Mouse (Mus musculus) C2C12 (cell line): ENCODE results near the gene Tmem63b.

Source experiments
- CEBPB ChIP-seq: IDR thresholded peaks from one replicate; pipeline ENCODE4 v1.6.1; 2011; ENCODE audit warnings: low read depth, mild to moderate bottlenecking, control low read depth, moderate library complexity
- CTCF ChIP-seq: IDR thresholded peaks from one replicate; pipeline ENCODE4 v1.5.1; 2011; ENCODE audit not compliant: control insufficient read depth, insufficient read depth, insufficient read length
- FOSL1 ChIP-seq: IDR thresholded peaks from one replicate; pipeline ENCODE4 v1.8.0; 2011; ENCODE audit warnings: mild to moderate bottlenecking, low read length; ENCODE audit not compliant: poor library complexity, insufficient read depth, severe bottlenecking
- MAX ChIP-seq: IDR thresholded peaks from one replicate; pipeline ENCODE4 v1.6.1; 2011; ENCODE audit warnings: mild to moderate bottlenecking, control low read depth
- MYOD1 ChIP-seq: IDR thresholded peaks from one replicate; pipeline ENCODE4 v1.6.1; 2011; ENCODE audit warnings: low read depth; ENCODE audit not compliant: control insufficient read depth, insufficient read length
- MYOG ChIP-seq: IDR thresholded peaks from one replicate; pipeline ENCODE4 v1.6.1; 2011; ENCODE audit not compliant: control insufficient read depth, insufficient read length; ENCODE audit errors: extremely low read depth
- USF1 ChIP-seq: IDR thresholded peaks from one replicate; pipeline ENCODE4 v1.6.1; 2011; ENCODE audit warnings: low read depth, mild to moderate bottlenecking, control low read depth, moderate library complexity

GRCm38 (mm10) chr17:45686716-45687115 lies at the start of gene Tmem63b:
- TF ChIP-seq USF1 (no peak), CTCF (no peak), MAX (no peak), MYOD1 (no peak), CEBPB (no peak), MYOG (no peak), FOSL1 (no peak)
